Mouse (Mus musculus): Measurements from ENCODE around the gene Ctf2.

DNA sequence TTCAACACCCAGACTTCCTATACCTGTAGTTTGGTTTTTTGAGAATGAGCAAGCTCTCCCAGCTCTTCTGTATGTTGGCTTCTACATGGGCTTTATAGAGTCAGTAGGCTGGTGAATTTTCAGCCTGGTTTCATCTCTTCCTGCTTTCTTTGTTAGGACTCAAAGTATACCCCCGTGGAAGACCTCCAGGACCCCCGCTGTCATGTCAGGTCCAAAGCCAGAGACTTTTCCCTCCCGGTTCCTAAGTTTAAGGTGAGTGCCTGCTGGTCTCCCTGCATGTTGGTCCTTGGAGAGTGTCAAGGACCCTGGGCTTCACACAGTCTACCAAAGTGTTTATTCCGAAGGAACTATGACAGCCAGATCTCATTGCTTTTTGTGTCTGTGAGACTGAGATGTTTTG lies 46.4 kb upstream of the Ctf2 start:
- TF ChIP-seq CTCF (IDR thresholded peaks at IDR 0.05; ENCODE audit: low read depth) (no peak), EP300 (optimal IDR thresholded peaks at IDR 0.05) (no peak)
